22 mouse cellular contexts compared by ENCODE assay signal in genomic region chr9:47838170-47838569, GRCm38 (mm10).
DNase-seq lines count a peak whose midpoint lies in the region; ATAC-seq and TF ChIP-seq lines count a peak whose summit lies in the region.
"Had no signal": no experiment of that assay in that cellular context is flagged by ENCODE, and none has a peak within 500 bp of the region (broad histone marks: within the 10 kb centered on the region; RNA-seq: fewer than 3 reads in every experiment).

No protein-coding gene starts in this region.

- H3K9ac ChIP-seq in intestine, embryonic 15.5 days: no peak overlapping the region
- no peak overlapping the region for H3K9ac ChIP-seq in intestine, postnatal 0 days (ENCODE audit: low read depth, low read length)
- H3K9ac ChIP-seq in midbrain, embryonic 11.5 days (ENCODE audit: low read length): no peak overlapping the region
- no peak overlapping the region for H3K9ac ChIP-seq in midbrain, embryonic 16.5 days (ENCODE audit: low read depth, low read length)
- H3K9ac ChIP-seq in embryonic facial prominence, embryonic 14.5 days (ENCODE audit: low read depth, low read length): no peak overlapping the region
- H3K9ac ChIP-seq: embryonic facial prominence, embryonic 15.5 days; hindbrain, embryonic 15.5 days had no signal

- H3K27me3 ChIP-seq in intestine, embryonic 15.5 days (replicated peaks): no peaks in the 10 kb centered on the region
- H3K27me3 ChIP-seq in intestine, postnatal 0 days (replicated peaks; ENCODE audit: control insufficient read depth, insufficient read depth, low read length): no peaks in the 10 kb centered on the region
- no peaks in the 10 kb centered on the region for H3K27me3 ChIP-seq in midbrain, embryonic 11.5 days (ENCODE audit: control insufficient read depth, insufficient read depth, low read length)
- H3K27me3 ChIP-seq in midbrain, embryonic 16.5 days (ENCODE audit: control insufficient read depth, insufficient read depth, low read depth, low read length): no peaks in the 10 kb centered on the region
- no peaks in the 10 kb centered on the region for H3K27me3 ChIP-seq in embryonic facial prominence, embryonic 14.5 days (replicated peaks; ENCODE audit: control insufficient read depth, insufficient read depth, low read length)
- H3K27me3 ChIP-seq: hindbrain, embryonic 15.5 days had no signal

- H3K36me3 ChIP-seq in intestine, embryonic 15.5 days: no peaks in the 10 kb centered on the region
- no peaks in the 10 kb centered on the region for H3K36me3 ChIP-seq in intestine, postnatal 0 days (ENCODE audit: control insufficient read depth, insufficient read depth)
- H3K36me3 ChIP-seq in midbrain, embryonic 11.5 days (ENCODE audit: control insufficient read depth, insufficient read depth, low read length): no peaks in the 10 kb centered on the region
- no peaks in the 10 kb centered on the region for H3K36me3 ChIP-seq in midbrain, embryonic 16.5 days (ENCODE audit: control insufficient read depth, insufficient read depth, low read length)
- H3K36me3 ChIP-seq in embryonic facial prominence, embryonic 14.5 days (ENCODE audit: control insufficient read depth, insufficient read depth, low read length): no peaks in the 10 kb centered on the region
- H3K36me3 ChIP-seq: embryonic facial prominence, embryonic 15.5 days; forebrain, embryonic 10.5 days; G1E; heart, embryonic 10.5 days; hindbrain, embryonic 15.5 days had no signal

- H3K4me2 ChIP-seq in intestine, embryonic 15.5 days (replicated peaks): no peak overlapping the region
- H3K4me2 ChIP-seq in intestine, postnatal 0 days (replicated peaks; ENCODE audit: low read depth): no peak overlapping the region
- no peak overlapping the region for H3K4me2 ChIP-seq in midbrain, embryonic 11.5 days
- no peak overlapping the region for H3K4me2 ChIP-seq in midbrain, embryonic 16.5 days (ENCODE audit: low read length)
- H3K4me2 ChIP-seq in embryonic facial prominence, embryonic 14.5 days (ENCODE audit: low read depth, low read length): no peak overlapping the region
- H3K4me2 ChIP-seq: embryonic facial prominence, embryonic 15.5 days; hindbrain, embryonic 15.5 days had no signal

- no peaks in the 10 kb centered on the region for H3K9me3 ChIP-seq in intestine, embryonic 15.5 days
- no peaks in the 10 kb centered on the region for H3K9me3 ChIP-seq in intestine, postnatal 0 days (ENCODE audit: control insufficient read depth)
- no peaks in the 10 kb centered on the region for H3K9me3 ChIP-seq in midbrain, embryonic 11.5 days (ENCODE audit: control insufficient read depth, low read length)
- H3K9me3 ChIP-seq in midbrain, embryonic 16.5 days (replicated peaks; ENCODE audit: control insufficient read depth, low read length, poor library complexity, severe bottlenecking): no peaks in the 10 kb centered on the region
- H3K9me3 ChIP-seq in embryonic facial prominence, embryonic 14.5 days (ENCODE audit: control insufficient read depth, low read length): no peaks in the 10 kb centered on the region
- H3K9me3 ChIP-seq: embryonic facial prominence, embryonic 15.5 days; forebrain, embryonic 10.5 days; heart, embryonic 10.5 days; hindbrain, embryonic 15.5 days had no signal

- TF ChIP-seq CTCF in intestine, postnatal 0 days (IDR thresholded peaks at IDR 0.05; ENCODE audit: low read depth): no peak

- 0 out of 2 replicates have a peak, but pooled peaks have one; percentile 39 for ATAC-seq in intestine, embryonic 15.5 days
- ATAC-seq in intestine, postnatal 0 days: no peak
- 0 out of 2 replicates have a peak, but pooled peaks have one; percentile 35 for ATAC-seq in midbrain, embryonic 11.5 days (ENCODE audit: low FRiP score)
- no peak for ATAC-seq in midbrain, embryonic 16.5 days
- ATAC-seq in embryonic facial prominence, embryonic 14.5 days (ENCODE audit: low read depth): peak; percentile 71; the same call in 1 of the 2 replicates
- ATAC-seq: CD4-positive, CD25-positive, alpha-beta regulatory T cell, adult 4 months had no signal

- DNase-seq in embryo, embryonic 10 days (ENCODE audit: low spot score): peak; percentile 21
- DNase-seq in embryo, embryonic 11 days: no peak
- no peak for DNase-seq in midbrain, embryonic 11.5 days (ENCODE audit: low spot score, missing footprints)
- no peak for DNase-seq in embryonic facial prominence, embryonic 14.5 days (ENCODE audit: low spot score)
- DNase-seq in thymus, postnatal 4 days: no peak
- DNase-seq: adrenal gland, adult 8-10 months; adrenal gland, postnatal 36 days; B cell, adult 2 months; cerebellum, adult 2 months; gastrocnemius, postnatal 36 days; heart, adult 18-20 months; heart, postnatal 10 days had no signal

- 0 out of 2 replicates have a peak, but pooled peaks cover 3% of the 10 kb centered on the region for H3K4me1 ChIP-seq in intestine, embryonic 15.5 days (replicated peaks)
- H3K4me1 ChIP-seq in intestine, postnatal 0 days (replicated peaks; ENCODE audit: control insufficient read depth, insufficient read depth, low read length): no peaks in the 10 kb centered on the region
- H3K4me1 ChIP-seq in midbrain, embryonic 11.5 days (ENCODE audit: control insufficient read depth, insufficient read depth, low read length): peaks cover 16% of the 10 kb centered on the region
- H3K4me1 ChIP-seq in midbrain, embryonic 16.5 days (ENCODE audit: control insufficient read depth, insufficient read depth, low read length): peaks cover 7% of the 10 kb centered on the region; the same call in 1 of the 2 replicates
- H3K4me1 ChIP-seq in embryonic facial prominence, embryonic 14.5 days (ENCODE audit: control insufficient read depth, insufficient read depth, low read length): peaks cover 6% of the 10 kb centered on the region

- H3K27ac ChIP-seq in intestine, embryonic 15.5 days: no peak overlapping the region
- H3K27ac ChIP-seq in intestine, postnatal 0 days (ENCODE audit: low read depth, low read length): no peak overlapping the region
- no peak overlapping the region for H3K27ac ChIP-seq in midbrain, embryonic 11.5 days (ENCODE audit: low read depth, low read length)
- no peak overlapping the region for H3K27ac ChIP-seq in midbrain, embryonic 16.5 days (ENCODE audit: low read length)
- no peak overlapping the region for H3K27ac ChIP-seq in embryonic facial prominence, embryonic 14.5 days (replicated peaks; ENCODE audit: low read depth, low read length)
- H3K27ac ChIP-seq: embryonic facial prominence, embryonic 15.5 days; forebrain, embryonic 10.5 days; heart, embryonic 10.5 days; hindbrain, embryonic 15.5 days had no signal

- 14% methylated on average over 8 of the region's 8 CpGs for WGBS in intestine, embryonic 15.5 days
- 7% methylated on average over 8 of the region's 8 CpGs for WGBS in intestine, postnatal 0 days
- 14% methylated on average over 6 of the region's 8 CpGs for WGBS in midbrain, embryonic 11.5 days
- WGBS in midbrain, embryonic 16.5 days: 4% methylated on average over 7 of the region's 8 CpGs
- 11% methylated on average over 8 of the region's 8 CpGs for WGBS in embryonic facial prominence, embryonic 14.5 days

- H3K4me3 ChIP-seq in intestine, embryonic 15.5 days (replicated peaks): no peak overlapping the region
- H3K4me3 ChIP-seq in intestine, postnatal 0 days (ENCODE audit: low read depth, low read length): no peak overlapping the region
- no peak overlapping the region for H3K4me3 ChIP-seq in midbrain, embryonic 11.5 days (ENCODE audit: low read depth, low read length)
- H3K4me3 ChIP-seq in midbrain, embryonic 16.5 days (ENCODE audit: low read depth, low read length): no peak overlapping the region
- H3K4me3 ChIP-seq in embryonic facial prominence, embryonic 14.5 days (ENCODE audit: low read depth, low read length): no peak overlapping the region
- H3K4me3 ChIP-seq: embryonic facial prominence, embryonic 15.5 days; erythroblast, embryonic 14.5 days; forebrain, embryonic 10.5 days; heart, embryonic 10.5 days; hindbrain, embryonic 15.5 days had no signal

Comparison
In these comparisons a context has a peak if more than half of its experiments do, and no peak if none do; other contexts are left out.
1. ATAC-seq: peak in intestine, embryonic 15.5 days (single experiment), midbrain, embryonic 11.5 days (single experiment) and embryonic facial prominence, embryonic 14.5 days (single experiment); none in intestine, postnatal 0 days (single experiment) and midbrain, embryonic 16.5 days (single experiment).